Mouse (Mus musculus) bone marrow macrophage, adult 2 months (primary cell): ENCODE data around the gene Cln5. TPM values are rescaled to one million over a fixed set of nuclear protein-coding genes. Genes with fewer than 3 reads are reported as not detected.

Source experiments
- H3K27ac ChIP-seq: 2 replicates; pipeline ENCODE4 v1.5.1; 2012; ENCODE audit warnings: low read depth, low read length; ENCODE audit not compliant: insufficient read depth
- H3K4me1 ChIP-seq: 2 replicates; pipeline ENCODE4 v1.6.1; 2012; ENCODE audit warnings: low read length; ENCODE audit not compliant: control insufficient read depth, insufficient read depth
- H3K4me3 ChIP-seq: 2 replicates; pipeline ENCODE4 v1.5.1; 2012; ENCODE audit warnings: mild to moderate bottlenecking, low read length, moderate library complexity; ENCODE audit not compliant: insufficient read depth
- CTCF ChIP-seq: IDR thresholded peaks from 2 replicates; pipeline ENCODE4 v1.5.1; 2012; ENCODE audit warnings: low read depth, mild to moderate bottlenecking, low read length, moderate library complexity
- POLR2A ChIP-seq: IDR thresholded peaks from 2 replicates; pipeline ENCODE4 v1.6.1; 2012; ENCODE audit warnings: mild to moderate bottlenecking, low read depth, low read length, borderline replicate concordance
- polyA plus RNA-seq: library from polyadenylated mRNA; stranded (reverse); fragments of >200 nt; gene quantifications from 2 replicates; pipeline ENCODE4 v1.2.4, GENCODE M21; 2012; ENCODE audit not compliant: missing spikeins, insufficient read depth, insufficient read length

Gene Cln5
- polyA plus RNA-seq, result 53.5 and 58.2 TPM in 2 replicates

DNA sequence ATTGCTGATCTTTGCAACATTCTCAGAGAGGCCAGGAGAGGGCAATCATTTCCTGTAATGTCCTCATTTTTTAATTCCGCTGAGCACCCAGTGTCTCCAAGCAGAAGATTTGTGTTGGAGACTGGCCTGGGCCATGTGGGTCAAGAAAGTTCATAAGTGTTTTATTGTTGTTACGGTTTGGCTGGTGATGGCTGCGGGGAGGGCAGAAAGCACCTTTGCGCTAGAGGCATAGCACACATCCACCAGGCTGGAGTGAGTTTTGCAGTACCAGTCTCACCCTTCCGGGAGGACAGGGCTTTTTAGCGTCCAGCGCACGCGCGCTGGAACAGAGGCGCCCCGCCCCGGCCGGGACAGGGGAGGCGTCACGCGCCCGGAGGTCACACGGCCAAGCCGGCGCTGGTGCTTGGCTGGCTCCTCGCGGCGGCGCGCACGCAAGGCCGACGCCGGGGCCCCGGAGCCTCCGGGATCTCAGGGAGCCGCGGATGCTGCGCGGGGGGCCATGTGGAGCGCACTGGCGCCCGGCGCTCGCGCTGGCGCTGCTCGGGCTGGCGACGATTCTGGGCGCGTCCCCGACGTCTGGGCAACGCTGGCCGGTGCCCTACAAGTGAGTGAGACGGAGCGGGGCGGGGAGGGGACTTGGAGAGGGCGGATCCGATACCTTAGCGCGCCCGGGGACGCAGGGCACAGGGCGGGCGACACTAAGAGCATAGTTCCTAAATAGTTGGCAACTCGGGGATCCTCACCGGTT, at the start of gene Cln5:
TSS of gene Cln5 (plus strand) at position 353 of the 748 bp plus-strand sequence.
- peaks cover 18% of the 10 kb centered on the region for H3K4me1 ChIP-seq
- TF ChIP-seq CTCF (no peak), POLR2A (no peak)
- H3K27ac ChIP-seq, result peak within 1 kb of the TSS; percentile 97
- peak within 1 kb of the TSS; percentile 79 for H3K4me3 ChIP-seq

- Histone ChIP-seq H3K4me1 (peaks cover 25% of the 10 kb centered on the region), H3K4me3 (no peak overlapping the region), H3K27ac (no peak overlapping the region)
- TF ChIP-seq CTCF, result no peak
Measured at GRCm38 (mm10) chr14:103029203-103029602, 40.8 kb upstream of the Cln5 start.

DNA sequence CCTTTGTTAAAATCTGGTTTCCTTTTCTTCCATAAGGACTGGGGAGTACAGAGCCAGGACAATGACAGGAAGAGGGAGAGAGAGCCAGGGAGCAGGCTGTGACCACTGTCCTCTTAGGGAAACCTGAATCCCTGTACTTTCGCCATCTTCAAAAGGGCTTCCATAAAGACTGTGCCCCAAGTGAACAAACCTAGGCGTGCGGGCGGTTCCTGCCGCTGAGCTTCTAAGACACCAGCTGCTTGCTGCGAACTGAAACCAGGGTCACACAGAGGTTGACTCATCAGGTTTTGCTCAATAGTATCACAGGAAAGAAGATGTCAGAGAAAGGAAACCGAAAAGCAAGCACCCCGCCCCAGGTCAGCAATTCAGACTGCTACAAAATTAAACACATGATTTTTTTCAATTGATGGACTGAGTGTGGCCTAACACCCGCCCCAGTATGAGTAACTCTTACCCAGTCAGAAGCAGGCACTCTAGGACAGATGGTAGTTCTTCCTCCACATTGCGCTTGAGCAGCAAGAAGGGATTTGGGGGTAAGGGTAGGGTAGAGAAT, 36.7 kb upstream of the Cln5 start:
- Histone ChIP-seq H3K27ac (peak overlapping the region; percentile 94), H3K4me1 (peaks cover 37% of the 10 kb centered on the region), H3K4me3 (peak overlapping the region; percentile 53)
- TF ChIP-seq POLR2A (no peak), CTCF (no peak)

DNA sequence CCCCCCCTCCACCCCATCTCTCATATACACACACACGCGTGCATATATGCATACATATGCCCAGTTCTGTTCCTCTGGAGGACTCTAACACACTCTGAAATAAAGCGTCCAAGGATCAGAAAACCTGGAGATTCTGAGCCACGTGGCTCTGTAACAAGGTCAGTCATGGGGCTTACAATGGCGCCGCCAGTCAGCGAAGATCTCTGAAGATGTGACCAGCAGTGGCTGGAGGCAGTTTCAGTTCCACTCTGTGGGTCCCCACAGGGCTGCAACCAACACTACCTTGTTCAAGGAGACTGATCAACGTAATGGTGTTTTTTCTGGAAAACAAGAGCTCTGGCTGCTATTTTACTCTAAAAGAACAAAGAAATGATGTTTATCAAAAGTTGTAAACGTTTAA, 35.9 kb upstream of the Cln5 start:
- H3K4me1 ChIP-seq, result peaks cover 40% of the 10 kb centered on the region
- H3K27ac ChIP-seq, result peak overlapping the region; percentile 94
- TF ChIP-seq CTCF (no peak), POLR2A (no peak)
- H3K4me3 ChIP-seq, result no peak overlapping the region

DNA sequence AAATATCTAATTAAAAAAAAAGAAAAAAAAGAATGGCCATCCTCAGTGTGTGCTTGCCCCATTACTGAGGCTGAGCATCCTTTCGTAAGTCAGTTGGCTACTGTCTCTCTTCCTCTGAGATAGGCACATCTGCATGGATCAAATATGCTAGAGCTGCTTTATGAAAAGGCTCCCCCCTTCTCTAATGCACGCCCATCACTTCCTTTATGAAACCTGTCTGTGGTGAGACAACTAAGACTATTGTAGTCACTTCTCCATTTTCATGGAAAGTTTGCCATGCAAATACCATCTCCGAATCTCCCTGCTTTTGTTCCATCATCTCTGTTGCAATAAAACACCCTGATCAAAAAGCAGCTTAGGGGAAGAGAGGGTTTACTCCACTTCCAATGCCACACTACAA, 33.0 kb upstream of the Cln5 start:
- TF ChIP-seq CTCF (no peak), POLR2A (no peak)
- peaks cover 44% of the 10 kb centered on the region for H3K4me1 ChIP-seq
- H3K4me3 ChIP-seq, result no peak overlapping the region
- H3K27ac ChIP-seq, result peak overlapping the region; percentile 72

DNA sequence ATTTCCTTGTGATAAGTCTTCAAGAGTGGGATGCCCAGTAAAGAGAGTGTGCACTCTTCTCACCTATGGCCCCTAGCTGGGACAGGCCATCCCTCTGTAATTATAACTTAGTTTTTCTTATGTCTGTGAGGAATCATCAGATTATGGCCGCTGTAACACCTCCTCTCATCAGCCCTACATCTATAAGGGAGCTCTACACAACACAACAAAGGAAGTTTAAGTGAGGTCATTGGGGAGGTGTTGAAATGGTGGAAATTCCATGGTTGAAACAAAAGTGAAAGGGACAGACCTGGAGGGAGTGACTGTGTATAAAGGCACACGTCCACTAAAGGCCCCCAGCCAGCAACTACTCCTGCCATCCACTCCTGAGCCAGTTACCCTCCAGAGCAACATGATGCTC, 23.3 kb upstream of the Cln5 start, which contains the start of gene Acod1:
TSS of gene Acod1 (plus strand) at position 301 of the 400 bp plus-strand sequence.
- H3K27ac ChIP-seq, result peak within 1 kb of the TSS; percentile 15
- H3K4me1 ChIP-seq, result peaks cover 50% of the 10 kb centered on the region
- TF ChIP-seq CTCF (no peak), POLR2A (no peak)
- H3K4me3 ChIP-seq, result peak within 1 kb of the TSS; percentile 10; the same call in 1 of the 2 replicates

- H3K4me1 ChIP-seq, result peaks cover 45% of the 10 kb centered on the region
- H3K4me3 ChIP-seq, result no peak overlapping the region
- no peak for TF ChIP-seq CTCF
- no peak for TF ChIP-seq POLR2A
- no peak overlapping the region for H3K27ac ChIP-seq
Measured at GRCm38 (mm10) chr14:103048292-103049086, 21.5 kb upstream of the Cln5 start.

DNA sequence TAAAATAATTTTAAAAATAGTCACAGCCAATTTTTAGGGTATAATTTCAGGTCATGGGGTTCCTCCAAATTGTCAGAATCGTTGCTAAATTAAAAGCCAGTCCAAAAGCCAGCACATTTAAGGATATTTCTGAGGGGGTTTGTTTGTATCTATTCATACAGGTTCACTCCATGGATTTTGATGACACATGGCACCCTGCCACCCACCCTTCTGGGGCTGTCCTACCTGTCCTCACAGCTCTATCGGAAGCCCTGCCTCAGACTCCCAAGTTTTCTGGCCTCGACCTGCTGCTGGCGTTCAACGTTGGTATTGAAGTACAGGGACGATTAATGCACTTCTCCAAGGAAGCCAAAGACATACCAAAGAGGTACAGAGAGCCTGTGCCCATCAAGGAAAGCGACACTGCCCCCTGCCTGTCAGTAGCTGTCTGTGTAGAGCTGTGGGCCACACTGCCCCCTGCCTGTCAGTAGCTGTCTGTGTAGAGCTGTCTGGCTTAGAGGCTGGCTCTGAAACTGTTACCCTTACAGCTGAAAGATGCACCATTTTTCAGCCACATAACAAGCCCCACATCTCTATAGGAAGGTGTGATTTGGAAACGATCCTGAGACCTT, 18.8 kb upstream of the Cln5 start:
- TF ChIP-seq POLR2A (no peak), CTCF (peak; percentile 100)
- H3K27ac ChIP-seq, result no peak overlapping the region; the same call in 1 of the 2 replicates
- H3K4me1 ChIP-seq, result peaks cover 41% of the 10 kb centered on the region

DNA sequence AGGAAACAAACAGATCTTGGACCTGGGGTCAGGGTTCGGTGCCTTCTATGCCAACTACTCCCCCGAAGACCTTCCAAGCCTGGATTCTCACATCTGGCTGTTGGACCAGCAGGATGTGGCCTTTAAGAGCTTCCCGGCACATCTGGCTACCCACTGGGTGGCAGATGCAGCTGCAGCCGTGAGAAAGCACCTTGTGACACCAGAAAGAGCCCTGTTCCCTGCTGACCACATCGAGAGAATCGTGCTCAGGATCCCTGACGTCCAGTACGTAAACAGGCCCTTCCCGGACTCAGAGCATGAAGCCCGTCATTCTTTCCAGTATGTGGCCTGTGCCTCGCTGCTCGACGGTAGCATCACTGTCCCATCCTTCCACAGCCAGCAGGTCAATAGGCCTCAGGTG, 15.3 kb upstream of the Cln5 start:
- Histone ChIP-seq H3K27ac (no peak overlapping the region), H3K4me3 (no peak overlapping the region), H3K4me1 (peaks cover 22% of the 10 kb centered on the region)
- no peak for TF ChIP-seq POLR2A
- no peak for TF ChIP-seq CTCF

More for the DNA sequence above, 18.8 kb upstream of the Cln5 start:
- H3K4me3 ChIP-seq, result no peak overlapping the region

- H3K4me3 ChIP-seq, result no peak overlapping the region
- peaks cover 20% of the 10 kb centered on the region for H3K4me1 ChIP-seq
- TF ChIP-seq POLR2A (no peak), CTCF (no peak)
- H3K27ac ChIP-seq, result no peak overlapping the region
Measured at GRCm38 (mm10) chr14:103056601-103057000, 13.4 kb upstream of the Cln5 start.
